Mouse (Mus musculus) layer of hippocampus, adult 9-11 months (tissue): ENCODE results near the gene Ogg1.
"Not testable (repeated sequence)": the region's sequence is repeated elsewhere in the genome, so short reads cannot be mapped to it uniquely, and the experiment has no call there.

ENCODE experiments used
- DNase-seq: peaks from one replicate; pipeline ENCODE4 v3.0.0; 2022

Gene Ogg1

GRCm38 (mm10) chr6:113332734-113333133, 6.0 kb downstream of the Ogg1 start:
- DNase-seq = not testable (repeated sequence)

DNA sequence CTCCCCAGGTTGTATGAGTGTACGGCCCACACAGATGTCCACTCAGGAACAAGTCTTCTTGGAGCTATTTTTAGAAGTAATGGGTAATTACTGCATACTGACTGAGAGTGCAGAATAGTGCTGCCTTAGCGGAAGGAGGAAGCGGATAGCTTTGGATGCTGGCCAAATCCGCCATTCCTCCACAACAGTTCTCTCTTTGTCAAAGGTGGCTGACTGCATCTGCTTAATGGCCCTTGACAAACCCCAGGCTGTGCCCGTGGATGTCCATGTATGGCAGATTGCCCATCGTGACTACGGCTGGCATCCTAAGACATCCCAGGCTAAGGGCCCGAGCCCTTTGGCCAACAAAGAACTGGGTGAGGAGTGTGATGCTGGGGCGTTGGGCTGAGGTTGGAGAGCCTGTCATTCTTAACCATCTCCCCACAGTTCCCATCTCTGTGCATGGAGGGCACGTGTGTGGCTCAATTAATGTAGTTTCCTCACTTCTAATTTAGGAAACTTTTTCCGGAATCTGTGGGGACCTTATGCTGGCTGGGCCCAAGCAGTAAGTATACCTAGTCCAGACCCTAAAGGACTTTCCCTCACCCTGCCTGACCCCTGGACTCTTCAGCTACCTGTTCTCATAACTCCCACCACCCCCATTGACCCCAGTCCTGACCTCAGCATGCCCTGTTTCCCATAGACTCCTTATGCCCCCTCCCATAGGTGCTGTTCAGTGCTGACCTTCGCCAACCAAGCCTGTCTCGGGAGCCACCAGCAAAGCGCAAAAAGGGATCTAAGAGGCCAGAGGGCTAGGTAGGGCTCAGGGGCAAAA, 6.6 kb downstream of the Ogg1 start:
- peak; percentile 85 for DNase-seq

DNA sequence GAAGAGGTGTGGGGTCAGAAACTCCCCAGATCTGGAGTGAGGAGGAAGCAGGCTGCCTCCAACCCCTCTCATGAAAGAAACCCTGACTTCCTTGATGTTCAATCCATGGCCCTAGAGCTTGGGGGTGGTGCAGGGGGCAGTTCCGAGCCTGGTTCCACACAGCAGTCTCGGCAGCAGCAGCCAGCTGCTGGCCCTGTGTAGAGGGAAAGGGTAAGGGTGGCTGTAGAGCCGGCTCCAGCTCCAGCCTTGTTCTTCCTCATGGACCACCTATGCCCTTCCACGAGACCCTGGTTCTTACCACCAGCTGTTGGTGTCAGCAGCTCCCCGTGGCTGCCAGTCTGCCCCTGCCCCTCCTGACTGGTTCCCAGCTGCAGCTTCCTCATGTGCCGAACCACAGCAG, 7.4 kb downstream of the Ogg1 start:
- DNase-seq = no peak

- DNase-seq = peak; percentile 55
These were observed 10.3 kb downstream of the Ogg1 start for GRCm38 (mm10) chr6:113336852-113337620.

- DNase-seq = peak; percentile 72
These were observed 14.8 kb downstream of the Ogg1 start for GRCm38 (mm10) chr6:113341574-113341973.

- DNase-seq = no peak
These were observed 15.5 kb downstream of the Ogg1 start for GRCm38 (mm10) chr6:113342297-113342696.

GRCm38 (mm10) chr6:113343177-113344092, 16.7 kb downstream of the Ogg1 start, which contains the start of gene Camk1:
TSS of gene Camk1 (minus strand) at chr6:113343984.
- peak; percentile 81 for DNase-seq

DNA sequence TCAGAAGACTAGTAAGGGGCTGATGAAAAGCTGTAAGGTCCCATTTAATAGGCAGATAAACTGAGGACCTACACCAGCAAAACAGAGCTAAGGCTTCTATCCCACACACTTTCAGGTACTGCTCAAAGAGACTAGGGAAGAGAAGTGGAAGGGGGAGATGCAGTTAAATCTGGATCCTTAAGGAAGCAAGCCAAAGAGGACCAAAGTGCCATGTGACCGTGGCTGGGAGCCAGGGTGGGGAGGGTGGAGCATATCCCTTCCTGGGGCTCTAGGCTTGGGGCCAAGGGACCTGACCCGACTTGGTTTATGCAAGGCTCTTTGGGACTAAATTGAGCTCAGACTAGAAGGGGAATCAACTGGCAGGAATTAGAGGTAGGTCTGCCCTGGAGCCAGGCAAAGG, 17.5 kb downstream of the Ogg1 start:
- DNase-seq = no peak

DNA sequence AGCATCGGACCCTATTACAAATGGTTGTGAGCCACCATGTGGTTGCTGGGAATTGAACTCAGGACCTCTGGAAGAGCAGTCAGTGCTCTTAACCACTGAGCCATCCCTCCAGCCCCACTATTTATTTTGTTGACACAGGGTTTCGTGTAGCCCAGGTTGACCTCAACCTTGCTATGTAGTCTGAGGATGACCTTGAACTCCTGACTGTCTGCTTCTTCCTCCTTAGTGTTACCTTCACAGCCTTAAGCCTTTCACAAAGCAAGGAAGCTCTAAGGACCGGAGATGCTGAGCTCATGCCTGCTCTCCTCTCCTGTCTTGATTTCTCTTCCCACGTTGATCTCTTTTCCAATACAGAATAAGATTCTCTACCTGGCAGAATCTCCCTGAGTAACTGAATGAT, 20.1 kb downstream of the Ogg1 start:
- no peak for DNase-seq

- DNase-seq = no peak
These were observed 23.8 kb downstream of the Ogg1 start for GRCm38 (mm10) chr6:113350538-113350937.

DNA sequence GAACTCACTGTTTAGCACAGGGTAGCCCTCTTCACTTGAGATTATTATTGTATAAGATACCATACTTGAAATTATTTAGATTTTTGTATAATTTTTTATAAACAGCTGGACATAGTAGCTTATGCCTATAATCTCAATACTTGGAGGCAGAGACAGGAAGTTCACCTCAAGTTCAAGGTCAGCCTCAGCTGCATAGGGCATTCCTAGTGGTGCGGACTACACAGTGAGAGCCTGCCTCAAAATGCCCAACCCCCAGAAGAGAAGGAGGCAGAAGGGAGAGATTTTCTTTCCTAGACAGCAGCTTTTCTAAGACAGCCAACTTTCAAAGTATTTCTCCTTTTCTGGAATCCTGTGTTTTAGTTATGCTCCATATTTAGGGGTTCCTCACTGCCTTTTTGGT, 24.4 kb downstream of the Ogg1 start:
- no peak for DNase-seq

- DNase-seq = no peak
These were observed 24.9 kb downstream of the Ogg1 start for GRCm38 (mm10) chr6:113351653-113352052.

- DNase-seq = no peak
These were observed 26.0 kb downstream of the Ogg1 start for GRCm38 (mm10) chr6:113352820-113353219.

DNA sequence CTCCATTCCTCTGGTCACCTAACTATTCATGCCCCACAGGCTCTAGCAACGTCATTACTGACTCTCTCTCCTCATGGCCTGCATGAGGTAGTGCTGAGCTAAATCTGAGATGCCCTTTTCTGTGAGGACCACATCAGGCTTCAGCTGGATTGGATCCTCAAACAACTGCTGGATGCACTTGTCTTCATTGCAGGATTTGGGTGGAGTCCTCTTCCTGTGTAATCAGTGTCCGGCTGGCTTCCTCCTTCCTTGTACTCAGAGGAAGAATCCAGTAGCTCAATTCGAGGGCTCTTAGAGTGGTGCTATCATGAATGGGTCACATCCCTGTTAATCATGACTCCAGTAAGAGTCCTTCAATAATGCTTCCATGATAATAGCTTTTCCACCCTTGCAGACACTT, 26.9 kb downstream of the Ogg1 start:
- no peak for DNase-seq

DNA sequence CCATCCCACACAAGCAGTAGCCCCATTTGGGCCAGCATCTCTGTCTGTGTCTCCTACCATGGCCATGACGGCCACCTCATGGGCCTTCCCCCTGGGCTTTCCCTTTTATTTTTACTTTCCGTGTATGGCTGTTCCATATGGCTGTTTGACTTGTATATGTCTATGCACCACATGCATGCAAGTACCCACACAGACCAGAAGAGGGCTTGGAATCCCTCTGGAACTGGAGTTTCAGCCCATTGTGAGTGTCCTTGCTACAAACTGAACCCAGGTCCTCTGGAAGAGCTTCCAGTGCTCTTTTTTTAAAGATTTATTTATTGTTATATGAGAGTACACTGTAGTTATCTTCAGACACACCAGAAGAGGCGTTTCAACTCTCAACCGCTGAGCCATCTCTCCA, 34.7 kb downstream of the Ogg1 start:
- no peak for DNase-seq

DNA sequence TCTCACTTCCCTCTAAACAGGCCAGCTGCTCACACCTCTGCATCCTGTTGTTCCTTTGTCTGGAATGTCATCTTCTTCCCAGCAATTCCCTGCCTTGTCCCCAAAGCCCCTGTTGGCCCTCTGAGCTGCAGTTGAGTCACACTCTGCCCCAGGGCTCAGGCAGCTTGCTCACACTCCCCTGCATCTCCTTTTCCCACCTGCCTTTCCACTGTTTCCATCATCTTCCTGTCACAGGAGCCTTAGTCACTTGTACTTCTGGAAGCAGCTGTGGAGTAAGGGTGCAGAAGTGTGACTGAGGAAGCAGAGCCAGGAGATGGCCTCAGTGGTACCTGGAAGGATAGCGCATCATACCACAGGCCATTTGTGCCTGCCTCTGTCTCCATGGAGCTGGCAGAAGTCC, 35.5 kb downstream of the Ogg1 start:
- DNase-seq = no peak

DNA sequence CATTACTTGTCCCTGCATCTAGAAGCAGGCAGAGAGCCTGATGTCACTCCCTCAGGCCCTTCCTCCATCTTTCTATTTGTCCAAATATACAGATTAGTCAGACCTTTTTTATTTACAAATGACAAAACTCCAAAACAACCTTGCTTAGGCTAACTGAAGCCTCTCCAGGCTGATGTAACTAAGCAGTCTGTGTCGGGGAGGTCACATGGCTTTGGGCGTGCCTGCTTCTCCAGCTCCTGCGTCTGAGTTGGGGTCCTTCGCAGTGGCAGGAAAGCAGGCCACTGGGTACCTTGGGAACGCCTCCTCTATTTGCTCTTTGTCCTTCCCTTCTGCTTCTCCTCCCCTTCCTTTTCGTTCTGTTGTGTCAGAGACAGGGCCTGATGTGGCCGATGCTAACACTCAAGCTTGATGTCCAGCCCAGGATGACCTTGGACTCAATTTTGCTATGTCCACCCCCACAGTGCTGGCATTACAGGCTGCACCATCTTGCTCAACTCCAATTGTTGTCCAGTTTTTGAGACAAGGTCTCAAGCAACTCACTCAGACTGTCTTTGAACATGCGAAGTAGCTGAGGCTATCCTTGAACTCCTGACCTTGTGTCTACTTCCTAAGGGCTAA, 37.9 kb downstream of the Ogg1 start:
- no peak for DNase-seq

GRCm38 (mm10) chr6:113366639-113367038, 39.9 kb downstream of the Ogg1 start:
- no peak for DNase-seq

DNA sequence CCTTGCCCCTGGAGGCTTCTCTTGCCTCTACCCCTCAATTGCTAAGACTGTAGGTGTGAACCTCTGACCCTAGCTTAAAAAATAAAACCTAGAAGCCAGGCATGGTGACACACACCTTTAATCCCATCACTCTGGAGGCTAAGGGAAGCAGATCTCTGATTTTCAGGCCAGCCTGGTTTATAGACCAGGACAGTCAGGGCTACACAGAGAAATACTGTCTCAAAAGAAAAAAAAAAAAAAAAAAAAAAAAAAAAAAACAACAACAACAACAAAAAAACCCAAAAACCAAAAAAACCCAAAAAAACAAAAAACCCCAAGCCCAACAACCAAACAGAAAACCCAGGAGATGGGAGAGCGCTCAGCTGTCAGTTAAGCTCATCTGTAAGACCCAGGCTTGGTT, 40.8 kb downstream of the Ogg1 start:
- DNase-seq = no peak

- DNase-seq = no peak
These were observed 41.4 kb downstream of the Ogg1 start for GRCm38 (mm10) chr6:113368124-113368523.

GRCm38 (mm10) chr6:113368577-113368976, 41.8 kb downstream of the Ogg1 start:
- DNase-seq = no peak

GRCm38 (mm10) chr6:113370194-113370929, 43.6 kb downstream of the Ogg1 start:
- DNase-seq = no peak
